Mouse (Mus musculus): ENCODE data around the gene Arhgap15. TPM values are rescaled to one million over a fixed set of nuclear protein-coding genes. Genes with fewer than 3 reads are reported as not detected.

Arhgap15 gene
- total and polyA plus RNA-seq, 3 experiments: 16.6 to 40.3 (median 19.8) TPM

DNA sequence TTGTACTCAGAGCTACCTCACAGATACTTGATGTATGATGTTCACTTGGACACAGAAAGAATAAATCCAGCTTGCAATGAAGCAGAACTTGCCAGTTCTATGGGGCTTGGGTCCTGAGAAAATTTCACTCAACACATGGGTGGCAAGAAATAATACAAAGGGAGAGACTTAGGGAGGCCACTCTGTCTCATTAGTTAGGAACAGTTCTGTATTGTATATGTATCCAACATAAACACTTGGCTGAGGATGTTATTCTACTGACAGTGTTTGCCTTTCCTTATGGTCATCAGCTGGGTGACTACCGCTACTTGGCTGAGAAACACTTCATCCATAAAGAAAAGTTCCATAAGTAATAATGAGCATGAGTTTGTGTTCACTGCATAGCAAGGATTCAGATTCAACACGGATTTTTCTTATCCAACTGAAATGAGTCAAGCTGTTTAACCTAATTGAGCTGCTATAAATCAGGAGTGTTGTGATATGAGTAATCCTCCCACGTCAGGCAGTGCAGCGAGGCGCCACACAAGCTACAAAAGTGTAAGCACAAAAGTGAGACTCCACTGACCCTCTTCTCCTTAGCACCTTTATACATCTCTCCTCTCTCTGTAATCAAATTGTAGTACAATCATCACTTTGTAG lies 607.7 kb downstream of the Arhgap15 start:
- dilution Hi-C loops (cut with MboI; ENCODE audit: extremely low pct_ligation_motif_present, extremely low pct_unique_long_range_greater_than_20kb, low sequenced_read_pairs) (no loop called here), in situ Hi-C loops (cut with MboI; ENCODE audit: low pct_ligation_motif_present, low pct_unique_long_range_greater_than_20kb, low sequenced_read_pairs) (no loop called here)
- no peaks in the 10 kb centered on the region for H3K79me2 ChIP-seq (replicated peaks; ENCODE audit: control insufficient read depth, extremely low read depth, insufficient read depth, poor library complexity, severe bottlenecking)
- H3K4me1 ChIP-seq (ENCODE audit: control insufficient read depth in 1 of 2, insufficient read depth in 2 of 2): peaks cover 11 to 20% of the 10 kb centered on the region in 2 experiments
- H3K27ac ChIP-seq (ENCODE audit: insufficient read depth, low read depth): no peak overlapping the region
- no peaks in the 10 kb centered on the region for H3K27me3 ChIP-seq (replicated peaks)
- H3K4me2 ChIP-seq (ENCODE audit: insufficient read depth, low read depth, poor library complexity, severe bottlenecking): no peak overlapping the region
- H3K9me3 ChIP-seq (replicated peaks; ENCODE audit: low read length): peaks cover 2% of the 10 kb centered on the region
- no peak for DNase-seq (ENCODE audit: extremely low read depth)
- no peaks in the 10 kb centered on the region for H3K36me3 ChIP-seq (replicated peaks in 1 of 2; ENCODE audit: control insufficient read depth in 1 of 2, insufficient read depth in 1 of 2, low read length in 1 of 2)
- no peak for TF ChIP-seq USF1 (IDR thresholded peaks at IDR 0.05; ENCODE audit: low read depth, low read length)
- no peak for TF ChIP-seq ZC3H11A (IDR thresholded peaks at IDR 0.05; ENCODE audit: low read depth, low read length)
- TF ChIP-seq POLR2AphosphoS2 (IDR thresholded peaks at IDR 0.05; ENCODE audit: low read depth, low read length): no peak
- TF ChIP-seq SIN3A (IDR thresholded peaks at IDR 0.05; ENCODE audit: low read length): no peak
- TF ChIP-seq USF2 (conservative IDR thresholded peaks at IDR 0.05; ENCODE audit: low read depth, low read length): no peak
- no peak for TF ChIP-seq ZNF384 (IDR thresholded peaks at IDR 0.05; ENCODE audit: low read depth, low read length)
- TF ChIP-seq CHD2 (IDR thresholded peaks at IDR 0.05; ENCODE audit: low read length): no peak
- H3K4me3 ChIP-seq (replicated peaks in 1 of 3; ENCODE audit: low read depth in 2 of 3, low read length in 2 of 3, poor library complexity in 1 of 3): no peak overlapping the region
- H3K9ac ChIP-seq (ENCODE audit: insufficient read depth, low read depth): no peak overlapping the region

GRCm38 (mm10) chr2:44356887-44357251 lies 608.2 kb downstream of the Arhgap15 start:
- no peak overlapping the region for H3K9ac ChIP-seq (ENCODE audit: insufficient read depth, low read depth)
- peaks cover 11 to 20% of the 10 kb centered on the region in 2 experiments for H3K4me1 ChIP-seq (ENCODE audit: control insufficient read depth in 1 of 2, insufficient read depth in 2 of 2)
- H3K27ac ChIP-seq (ENCODE audit: insufficient read depth, low read depth): no peak overlapping the region
- H3K4me3 ChIP-seq (replicated peaks in 1 of 3; ENCODE audit: low read depth in 2 of 3, low read length in 2 of 3, poor library complexity in 1 of 3): no peak overlapping the region
- no peaks in the 10 kb centered on the region for H3K36me3 ChIP-seq (replicated peaks in 1 of 2; ENCODE audit: control insufficient read depth in 1 of 2, insufficient read depth in 1 of 2, low read length in 1 of 2)
- no peaks in the 10 kb centered on the region for H3K27me3 ChIP-seq (replicated peaks)
- dilution Hi-C loops (cut with MboI; ENCODE audit: extremely low pct_ligation_motif_present, extremely low pct_unique_long_range_greater_than_20kb, low sequenced_read_pairs) (no loop called here), in situ Hi-C loops (cut with MboI; ENCODE audit: low pct_ligation_motif_present, low pct_unique_long_range_greater_than_20kb, low sequenced_read_pairs) (no loop called here)
- no peak for DNase-seq (ENCODE audit: extremely low read depth)
- TF ChIP-seq MYC (IDR thresholded peaks at IDR 0.05; ENCODE audit: low read depth, low read length) (no peak), POLR2AphosphoS2 (IDR thresholded peaks at IDR 0.05; ENCODE audit: low read depth, low read length) (no peak), USF1 (IDR thresholded peaks at IDR 0.05; ENCODE audit: low read depth, low read length) (no peak), ZMIZ1 (IDR thresholded peaks at IDR 0.05; ENCODE audit: low read depth, low read length) (no peak), ELF1 (IDR thresholded peaks at IDR 0.05; ENCODE audit: low read depth, low read length) (no peak), USF2 (conservative IDR thresholded peaks at IDR 0.05; ENCODE audit: low read depth, low read length) (no peak), MAX (IDR thresholded peaks at IDR 0.05; ENCODE audit: low read length) (no peak), NRF1 (IDR thresholded peaks at IDR 0.05; ENCODE audit: low read depth, low read length) (no peak), MAFK (IDR thresholded peaks at IDR 0.05; ENCODE audit: insufficient replicate concordance, low read length) (no peak), ZC3H11A (IDR thresholded peaks at IDR 0.05; ENCODE audit: low read depth, low read length) (no peak), EP300 (IDR thresholded peaks at IDR 0.05; ENCODE audit: low read length) (no peak), E2F4 (IDR thresholded peaks at IDR 0.05; ENCODE audit: insufficient replicate concordance, low read depth, low read length) (no peak), ZNF384 (IDR thresholded peaks at IDR 0.05; ENCODE audit: low read depth, low read length) (no peak), MXI1 (IDR thresholded peaks at IDR 0.05; ENCODE audit: low read depth, low read length) (no peak), MAZ (IDR thresholded peaks at IDR 0.05; ENCODE audit: low read depth, low read length) (no peak)
- no peak overlapping the region for H3K4me2 ChIP-seq (ENCODE audit: insufficient read depth, low read depth, poor library complexity, severe bottlenecking)
- H3K79me2 ChIP-seq (replicated peaks; ENCODE audit: control insufficient read depth, extremely low read depth, insufficient read depth, poor library complexity, severe bottlenecking): no peaks in the 10 kb centered on the region
- H3K9me3 ChIP-seq (replicated peaks; ENCODE audit: low read length): peaks cover 2% of the 10 kb centered on the region

Data from CH12.LX (cell line).